Mouse (Mus musculus): ENCODE results near the gene Ninl.

The Ninl gene

GRCm38 (mm10) chr2:150997618-150998017 lies 41.6 kb downstream of the Ninl start:
- no peak for DNase-seq (ENCODE audit: low spot score)

GRCm38 (mm10) chr2:150995324-150995723 lies 43.9 kb downstream of the Ninl start:
- no peak for DNase-seq (ENCODE audit: low spot score)

- DNase-seq (ENCODE audit: low spot score) = no peak
These were observed 48.1 kb downstream of the Ninl start for GRCm38 (mm10) chr2:150991050-150991449.

GRCm38 (mm10) chr2:150990506-150990905 lies 48.7 kb downstream of the Ninl start:
- DNase-seq (ENCODE audit: low spot score) = no peak

GRCm38 (mm10) chr2:150985359-150985758 lies 53.8 kb downstream of the Ninl start:
- no peak for DNase-seq (ENCODE audit: low spot score)

GRCm38 (mm10) chr2:150982051-150982450 lies 57.1 kb downstream of the Ninl start:
- no peak for DNase-seq (ENCODE audit: low spot score)

GRCm38 (mm10) chr2:150981524-150981923 lies 57.7 kb downstream of the Ninl start:
- no peak for DNase-seq (ENCODE audit: low spot score)

GRCm38 (mm10) chr2:150979861-150980620 lies 59.1 kb downstream of the Ninl start:
- DNase-seq (ENCODE audit: low spot score) = no peak

- DNase-seq (ENCODE audit: low spot score) = no peak
These were observed 60.4 kb downstream of the Ninl start for GRCm38 (mm10) chr2:150978791-150979190.

GRCm38 (mm10) chr2:150977676-150978075 lies 61.5 kb downstream of the Ninl start:
- no peak for DNase-seq (ENCODE audit: low spot score)

- no peak for DNase-seq (ENCODE audit: low spot score)
These were observed 62.3 kb downstream of the Ninl start for GRCm38 (mm10) chr2:150976871-150977270.

- DNase-seq (ENCODE audit: low spot score) = no peak
These were observed 65.6 kb downstream of the Ninl start for GRCm38 (mm10) chr2:150973401-150974115.

GRCm38 (mm10) chr2:150972681-150973080 lies 66.5 kb downstream of the Ninl start:
- no peak for DNase-seq (ENCODE audit: low spot score)

- no peak for DNase-seq (ENCODE audit: low spot score)
These were observed 67.3 kb downstream of the Ninl start for GRCm38 (mm10) chr2:150971856-150972255.

GRCm38 (mm10) chr2:150969231-150969630 lies 70.0 kb downstream of the Ninl start:
- DNase-seq (ENCODE audit: low spot score) = no peak

- DNase-seq (ENCODE audit: low spot score) = no peak
These were observed 71.7 kb downstream of the Ninl start for GRCm38 (mm10) chr2:150967491-150967890.

- no peak for DNase-seq (ENCODE audit: low spot score)
These were observed 73.2 kb downstream of the Ninl start for GRCm38 (mm10) chr2:150965951-150966350.

- DNase-seq (ENCODE audit: low spot score) = no peak
These were observed 74.5 kb downstream of the Ninl start for GRCm38 (mm10) chr2:150964641-150965040.

- DNase-seq (ENCODE audit: low spot score) = no peak
These were observed 75.9 kb downstream of the Ninl start for GRCm38 (mm10) chr2:150963246-150963645.

GRCm38 (mm10) chr2:150959521-150959920 lies 79.7 kb downstream of the Ninl start:
- DNase-seq (ENCODE audit: low spot score) = no peak

- no peak for DNase-seq (ENCODE audit: low spot score)
These were observed 83.3 kb downstream of the Ninl start for GRCm38 (mm10) chr2:150955859-150956258.

- no peak for DNase-seq (ENCODE audit: low spot score)
These were observed 88.0 kb downstream of the Ninl start for GRCm38 (mm10) chr2:150951201-150951600.

GRCm38 (mm10) chr2:150950056-150950455 lies 89.1 kb downstream of the Ninl start:
- DNase-seq (ENCODE audit: low spot score) = no peak

- no peak for DNase-seq (ENCODE audit: low spot score)
These were observed 89.5 kb downstream of the Ninl start for GRCm38 (mm10) chr2:150949652-150950051.
